In the genomic region with DNA sequence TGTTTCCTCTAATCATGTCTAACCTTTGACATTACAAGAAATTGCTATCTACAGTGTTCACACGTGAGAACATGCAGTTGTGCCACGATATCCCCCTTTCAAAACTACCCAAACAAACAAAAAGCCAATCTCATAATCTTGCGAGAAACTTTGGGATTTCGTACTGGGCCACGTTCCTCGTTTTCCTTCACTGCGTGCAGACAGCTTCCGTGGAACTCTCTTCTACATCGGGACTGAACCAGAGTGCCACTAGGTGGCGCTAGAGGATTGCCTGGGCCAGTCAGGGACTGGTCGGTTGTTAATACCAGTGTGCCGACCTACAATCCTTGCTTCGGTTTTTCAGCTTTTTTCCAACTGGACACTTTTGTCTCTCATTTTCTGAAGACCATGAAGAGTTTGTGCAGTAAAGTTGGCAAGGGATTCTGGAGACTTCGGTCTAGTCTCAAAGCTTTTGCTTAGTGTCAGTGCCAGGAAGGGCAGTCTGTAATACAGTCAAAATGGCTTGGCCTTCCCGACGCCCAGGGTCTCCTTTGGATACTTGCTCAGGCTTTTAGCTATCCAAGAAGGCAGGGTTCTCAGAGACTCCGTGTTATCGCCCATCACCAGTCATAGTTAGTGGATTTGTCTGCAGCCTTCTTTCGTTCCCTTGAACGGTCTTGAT, we compare ENCODE assay signal across 8 mouse cellular contexts. TPM values are rescaled to one million over a fixed set of nuclear protein-coding genes. Genes with fewer than 3 reads are reported as not detected.
A peak's percentile ranks its signal among the peaks of the same experiment; 100 is the strongest.
DNase-seq lines count a peak whose midpoint lies in the region; ATAC-seq and TF ChIP-seq lines count a peak whose summit lies in the region.

No protein-coding gene starts in this region.

- H3K9ac ChIP-seq in embryonic facial prominence, embryonic 14.5 days (ENCODE audit: low read depth, low read length) = peak overlapping the region; percentile 2; the same call in 1 of the 2 replicates
- H3K9ac ChIP-seq in heart, adult 2 months (ENCODE audit: low read depth, low read length) = no peak overlapping the region
- H3K9ac ChIP-seq in limb, embryonic 12.5 days (replicated peaks) = no peak overlapping the region
- no peak overlapping the region for H3K9ac ChIP-seq in midbrain, embryonic 15.5 days

- no peak overlapping the region for H3K4me3 ChIP-seq in embryonic facial prominence, embryonic 14.5 days (ENCODE audit: low read depth, low read length)
- no peak overlapping the region for H3K4me3 ChIP-seq in heart, adult 2 months
- H3K4me3 ChIP-seq in kidney, adult 2 months (ENCODE audit: insufficient read depth, low read depth, low read length) = no peak overlapping the region
- no peak overlapping the region for H3K4me3 ChIP-seq in limb, embryonic 12.5 days (replicated peaks)
- no peak overlapping the region for H3K4me3 ChIP-seq in midbrain, embryonic 15.5 days

- no peaks in the 10 kb centered on the region for H3K36me3 ChIP-seq in embryonic facial prominence, embryonic 14.5 days (ENCODE audit: control insufficient read depth, insufficient read depth, low read length)
- no peaks in the 10 kb centered on the region for H3K36me3 ChIP-seq in heart, adult 2 months (ENCODE audit: control insufficient read depth, insufficient read depth, low read length)
- H3K36me3 ChIP-seq in kidney, adult 2 months (ENCODE audit: control insufficient read depth, insufficient read depth, low read length) = no peaks in the 10 kb centered on the region
- H3K36me3 ChIP-seq in limb, embryonic 12.5 days = no peaks in the 10 kb centered on the region
- no peaks in the 10 kb centered on the region for H3K36me3 ChIP-seq in midbrain, embryonic 15.5 days (replicated peaks)

- H3K4me2 ChIP-seq in embryonic facial prominence, embryonic 14.5 days (ENCODE audit: low read depth, low read length) = peak overlapping the region; percentile 17; the same call in 1 of the 2 replicates
- H3K4me2 ChIP-seq in limb, embryonic 12.5 days = peak overlapping the region; percentile 17; the same call in 1 of the 2 replicates
- peak overlapping the region; percentile 13 for H3K4me2 ChIP-seq in midbrain, embryonic 15.5 days

- no peak for TF ChIP-seq POLR2A in heart, adult 2 months (IDR thresholded peaks at IDR 0.05; ENCODE audit: insufficient read depth, low read depth, low read length)
- no peak for TF ChIP-seq POLR2A in kidney, adult 2 months (IDR thresholded peaks at IDR 0.05; ENCODE audit: low read depth, low read length)

- WGBS in embryonic facial prominence, embryonic 14.5 days = 17% methylated on average over 20 of the region's 20 CpGs
- 19% methylated on average over 20 of the region's 20 CpGs for WGBS in heart, adult 2 months
- WGBS in kidney, adult 2 months = 21% methylated on average over 20 of the region's 20 CpGs
- 21% methylated on average over 20 of the region's 20 CpGs for WGBS in limb, embryonic 12.5 days
- WGBS in midbrain, embryonic 15.5 days = 12% methylated on average over 20 of the region's 20 CpGs

- no peaks in the 10 kb centered on the region for H3K27me3 ChIP-seq in embryonic facial prominence, embryonic 14.5 days (replicated peaks; ENCODE audit: control insufficient read depth, insufficient read depth, low read length)
- no peaks in the 10 kb centered on the region for H3K27me3 ChIP-seq in heart, adult 2 months (ENCODE audit: control insufficient read depth, insufficient read depth, low read length)
- no peaks in the 10 kb centered on the region for H3K27me3 ChIP-seq in kidney, adult 2 months (replicated peaks; ENCODE audit: control insufficient read depth, insufficient read depth, low read length)
- no peaks in the 10 kb centered on the region for H3K27me3 ChIP-seq in limb, embryonic 12.5 days
- 0 out of 2 replicates have a peak, but pooled peaks cover 4% of the 10 kb centered on the region for H3K27me3 ChIP-seq in midbrain, embryonic 15.5 days (replicated peaks)

- peak; percentile 95 for TF ChIP-seq EP300 in heart, adult 2 months (IDR thresholded peaks at IDR 0.05; ENCODE audit: insufficient read depth, low read depth, low read length)

- intact Hi-C loops in heart, adult 2 months (cut with DNase I) = loop anchor here (1.0 to 10.0 kb wide), 3 partner anchors 50 to 730 kb away; no protein-coding TSS in a partner anchor

- no peaks in the 10 kb centered on the region for H3K79me2 ChIP-seq in heart, adult 2 months (replicated peaks; ENCODE audit: control insufficient read depth, insufficient read depth, low read length)

- H3K27ac ChIP-seq in embryonic facial prominence, embryonic 14.5 days (replicated peaks; ENCODE audit: low read depth, low read length) = no peak overlapping the region
- H3K27ac ChIP-seq in heart, adult 2 months = no peak overlapping the region
- H3K27ac ChIP-seq in kidney, adult 2 months (ENCODE audit: insufficient read depth, low read depth, low read length) = no peak overlapping the region
- no peak overlapping the region for H3K27ac ChIP-seq in limb, embryonic 12.5 days
- H3K27ac ChIP-seq in midbrain, embryonic 15.5 days = no peak overlapping the region

- ATAC-seq in embryonic facial prominence, embryonic 14.5 days (ENCODE audit: low read depth) = peak; percentile 95
- ATAC-seq in limb, embryonic 12.5 days (ENCODE audit: insufficient number of reproducible peaks, insufficient read depth, low FRiP score, low TSS enrichment, low read depth) = peak; percentile 84
- peak; percentile 89 for ATAC-seq in midbrain, embryonic 15.5 days (replicated peaks)

- TF ChIP-seq CTCF in heart, adult 2 months (IDR thresholded peaks at IDR 0.05) = no peak
- TF ChIP-seq CTCF in kidney, adult 2 months (conservative IDR thresholded peaks at IDR 0.05; ENCODE audit: insufficient read depth, insufficient read length, low read depth, low read length) = peak; percentile 99

- no peaks in the 10 kb centered on the region for H3K4me1 ChIP-seq in embryonic facial prominence, embryonic 14.5 days (ENCODE audit: control insufficient read depth, insufficient read depth, low read length)
- no peaks in the 10 kb centered on the region for H3K4me1 ChIP-seq in heart, adult 2 months (ENCODE audit: control insufficient read depth, insufficient read depth, low read length)
- H3K4me1 ChIP-seq in kidney, adult 2 months (ENCODE audit: control insufficient read depth, insufficient read depth, low read length) = no peaks in the 10 kb centered on the region
- no peaks in the 10 kb centered on the region for H3K4me1 ChIP-seq in limb, embryonic 12.5 days (replicated peaks)
- H3K4me1 ChIP-seq in midbrain, embryonic 15.5 days = peaks cover 16% of the 10 kb centered on the region

- H3K9me3 ChIP-seq in embryonic facial prominence, embryonic 14.5 days (ENCODE audit: control insufficient read depth, low read length) = no peaks in the 10 kb centered on the region
- H3K9me3 ChIP-seq in limb, embryonic 12.5 days = no peaks in the 10 kb centered on the region
- H3K9me3 ChIP-seq in midbrain, embryonic 15.5 days = no peaks in the 10 kb centered on the region

- DNase-seq in 416B (ENCODE audit: low read depth) = peak; percentile 92
- peak; percentile 74 to 78 for DNase-seq in adrenal gland, postnatal 4 days (ENCODE audit: low spot score in 2 of 2)
- peak; percentile 93 for DNase-seq in embryonic facial prominence, embryonic 14.5 days (ENCODE audit: low spot score)
- DNase-seq in heart, adult 2 months = peak; percentile 81 to 83
- peak; percentile 86 for DNase-seq in kidney, adult 2 months
- DNase-seq in spleen, adult 18-20 months = peak; percentile 68 to 88

RNA-seq across cellular contexts. Expression of a gene that starts 22.2 kb away (rescaled TPM):
- total RNA-seq in adrenal gland, postnatal 4 days (2021) = 1 to 10 TPM in 1 of 2 experiments, under 1 TPM in 1; 0.67 to 1.4 TPM
- polyA plus RNA-seq in embryonic facial prominence, embryonic 14.5 days (2014; fragmentation: Nextera tagmentation; extraction: Ambion mirVana) = 2.9 and 3.0 TPM in 2 replicates
- under 1 TPM; 0.25 to 0.70 TPM for total RNA-seq in heart, adult 2 months (2021)
- 1.5 and 4.4 TPM in 2 replicates for polyA plus RNA-seq in heart, adult 2 months (2012; rRNA removed)
- polyA plus RNA-seq in kidney, adult 2 months (2012; rRNA removed) = 1.5 and 7.4 TPM in 2 replicates
- 0.69 and 0.76 TPM in 2 replicates for polyA plus RNA-seq in limb, embryonic 12.5 days (2016; fragmentation: Nextera tagmentation; extraction: Ambion mirVana)
- 0.57 and 1.1 TPM in 2 replicates for polyA plus RNA-seq in midbrain, embryonic 15.5 days (2015; fragmentation: Nextera tagmentation; extraction: Ambion mirVana)
